Mouse (Mus musculus): ENCODE data around the gene Fam90a1a. TPM values are rescaled to one million over a fixed set of nuclear protein-coding genes. Genes with fewer than 3 reads are reported as not detected.
A peak's percentile ranks its signal among the peaks of the same experiment; 100 is the strongest.

The Fam90a1a gene
- polyA plus RNA-seq, 1 experiment from 2014 or later = not detected

DNA sequence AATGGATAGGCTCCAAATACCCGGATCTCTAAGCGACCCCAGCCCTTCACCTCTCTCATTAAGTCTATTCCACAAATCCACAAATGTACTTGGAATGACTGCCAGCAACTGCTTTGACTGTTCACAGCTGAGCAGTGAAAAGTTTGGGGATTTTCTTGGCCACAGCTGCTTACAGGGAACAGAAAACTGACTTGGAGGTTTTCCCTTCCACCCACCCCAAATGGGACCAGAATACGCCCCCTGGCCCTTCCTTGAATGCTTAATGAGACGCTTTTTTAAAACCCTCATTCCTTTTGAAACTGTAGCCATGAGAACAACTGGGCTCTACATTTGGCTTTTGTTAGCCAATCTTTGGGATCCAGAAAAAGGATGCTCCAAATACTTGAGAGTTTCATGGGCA is 19.7 kb downstream of the Fam90a1a start:
- Histone ChIP-seq H3K4me2 (replicated peaks; ENCODE audit: low read depth) (no peak overlapping the region), H3K4me3 (ENCODE audit: low read depth, low read length) (no peak overlapping the region), H3K27ac (replicated peaks) (no peak overlapping the region), H3K27me3 (ENCODE audit: control insufficient read depth, insufficient read depth, low read length) (no peaks in the 10 kb centered on the region), H3K36me3 (ENCODE audit: control insufficient read depth, insufficient read depth, low read length) (no peaks in the 10 kb centered on the region), H3K9me3 (ENCODE audit: control insufficient read depth, low read length) (no peaks in the 10 kb centered on the region), H3K9ac (ENCODE audit: low read length) (no peak overlapping the region), H3K4me1 (replicated peaks; ENCODE audit: control insufficient read depth, insufficient read depth) (no peaks in the 10 kb centered on the region)
- TF ChIP-seq CTCF (IDR thresholded peaks at IDR 0.05; ENCODE audit: low read depth) (no peak), EP300 (optimal IDR thresholded peaks at IDR 0.05) (no peak)
- ATAC-seq (ENCODE audit: low FRiP score, low TSS enrichment) (no peak), DNase-seq (ENCODE audit: low spot score) (no peak)
- 57% methylated on average over 4 of the region's 4 CpGs for WGBS

DNA sequence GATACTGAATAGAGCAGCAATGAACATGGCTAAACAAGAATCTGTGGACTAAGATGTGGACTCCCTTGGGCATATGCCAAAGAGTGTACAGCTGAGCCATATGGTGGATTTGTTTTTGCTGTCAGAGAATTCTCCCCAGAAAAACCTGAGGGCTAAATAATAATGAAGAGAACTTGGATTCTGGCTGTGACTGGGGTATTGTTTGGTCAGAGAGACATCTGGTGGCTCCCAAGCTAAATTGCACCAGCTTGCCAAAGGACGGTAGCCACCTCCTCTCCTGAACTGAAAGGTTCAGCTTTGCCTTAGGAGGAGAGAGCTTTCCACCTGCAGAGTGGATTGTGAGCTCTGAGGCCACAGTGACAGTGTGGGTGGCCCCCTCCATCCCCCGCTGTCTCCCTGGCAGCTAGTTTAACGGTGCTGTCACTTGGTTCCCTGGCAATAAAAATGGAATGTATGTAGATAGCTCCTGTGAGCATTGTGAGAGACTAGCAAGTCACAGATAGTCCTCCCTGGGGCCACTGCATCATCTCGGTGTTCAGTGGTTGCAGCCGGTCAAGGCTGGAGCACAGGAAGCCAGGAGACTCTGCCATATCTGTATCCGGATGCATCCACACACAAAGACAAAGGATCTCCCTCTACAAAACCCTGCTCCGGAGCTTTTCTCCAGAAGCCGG is 23.3 kb downstream of the Fam90a1a start:
- 63% methylated on average over 8 of the region's 8 CpGs for WGBS
- no peak overlapping the region for H3K27ac ChIP-seq (replicated peaks)
- H3K4me1 ChIP-seq (replicated peaks; ENCODE audit: control insufficient read depth, insufficient read depth) = no peaks in the 10 kb centered on the region
- no peaks in the 10 kb centered on the region for H3K9me3 ChIP-seq (ENCODE audit: control insufficient read depth, low read length)
- H3K27me3 ChIP-seq (ENCODE audit: control insufficient read depth, insufficient read depth, low read length) = no peaks in the 10 kb centered on the region
- TF ChIP-seq EP300 (optimal IDR thresholded peaks at IDR 0.05) (no peak), CTCF (IDR thresholded peaks at IDR 0.05; ENCODE audit: low read depth) (peak; percentile 54)
- DNase-seq (ENCODE audit: low spot score) (no peak), ATAC-seq (ENCODE audit: low FRiP score, low TSS enrichment) (no peak)
- H3K4me2 ChIP-seq (replicated peaks; ENCODE audit: low read depth) = no peak overlapping the region
- no peaks in the 10 kb centered on the region for H3K36me3 ChIP-seq (ENCODE audit: control insufficient read depth, insufficient read depth, low read length)
- H3K4me3 ChIP-seq (ENCODE audit: low read depth, low read length) = no peak overlapping the region
- no peak overlapping the region for H3K9ac ChIP-seq (ENCODE audit: low read length)

DNA sequence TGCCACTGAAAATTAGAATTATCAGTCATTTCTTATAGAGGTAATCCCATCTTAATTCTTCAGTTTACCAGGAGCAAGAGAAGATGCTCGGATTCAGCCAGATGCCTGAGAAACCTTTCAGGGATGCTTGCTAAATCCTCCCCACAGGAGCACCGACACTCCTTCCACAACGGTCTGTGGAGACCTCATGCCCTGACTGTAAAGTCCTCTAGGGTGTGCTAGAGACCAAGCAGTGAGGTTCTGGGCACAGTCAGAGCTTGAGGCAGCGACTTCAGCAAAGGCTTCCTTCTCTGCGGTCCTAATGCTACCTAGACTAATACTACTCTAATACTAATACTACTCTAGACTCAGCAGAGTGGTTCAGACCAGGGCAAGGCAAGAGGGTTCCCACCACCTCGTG is 33.7 kb downstream of the Fam90a1a start:
- Histone ChIP-seq H3K9me3 (ENCODE audit: control insufficient read depth, low read length) (no peaks in the 10 kb centered on the region), H3K27ac (replicated peaks) (no peak overlapping the region), H3K4me1 (replicated peaks; ENCODE audit: control insufficient read depth, insufficient read depth) (no peaks in the 10 kb centered on the region), H3K36me3 (ENCODE audit: control insufficient read depth, insufficient read depth, low read length) (no peaks in the 10 kb centered on the region), H3K9ac (ENCODE audit: low read length) (no peak overlapping the region), H3K27me3 (ENCODE audit: control insufficient read depth, insufficient read depth, low read length) (no peaks in the 10 kb centered on the region), H3K4me3 (ENCODE audit: low read depth, low read length) (no peak overlapping the region), H3K4me2 (replicated peaks; ENCODE audit: low read depth) (no peak overlapping the region)
- TF ChIP-seq EP300 (optimal IDR thresholded peaks at IDR 0.05) = no peak
- peak; percentile 86 for TF ChIP-seq CTCF (IDR thresholded peaks at IDR 0.05; ENCODE audit: low read depth)
- ATAC-seq (ENCODE audit: low FRiP score, low TSS enrichment) (peak; percentile 80), DNase-seq (ENCODE audit: low spot score) (peak; percentile 34)
- 21% methylated on average over 6 of the region's 6 CpGs for WGBS

DNA sequence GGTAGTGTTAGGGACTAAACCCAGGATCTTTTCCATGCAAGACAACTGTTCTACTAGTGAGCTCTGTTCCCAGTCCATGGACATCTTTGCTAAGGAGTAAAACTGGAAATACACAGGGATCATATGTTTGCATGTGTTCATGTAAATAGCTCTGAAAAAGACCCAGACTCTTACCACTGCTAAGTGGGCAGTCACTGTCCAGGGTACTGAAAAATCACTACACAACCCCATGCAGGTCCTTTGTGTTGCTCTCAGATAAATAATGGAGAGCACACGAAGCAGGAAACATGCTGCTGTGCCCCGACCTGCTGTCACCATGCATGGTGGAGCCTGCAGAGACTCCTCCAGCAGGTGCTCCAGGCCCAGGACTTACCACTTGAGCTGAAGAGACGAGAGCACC is 36.7 kb downstream of the Fam90a1a start:
- 43% methylated on average over 3 of the region's 3 CpGs for WGBS
- H3K27ac ChIP-seq (replicated peaks) = no peak overlapping the region

DNA sequence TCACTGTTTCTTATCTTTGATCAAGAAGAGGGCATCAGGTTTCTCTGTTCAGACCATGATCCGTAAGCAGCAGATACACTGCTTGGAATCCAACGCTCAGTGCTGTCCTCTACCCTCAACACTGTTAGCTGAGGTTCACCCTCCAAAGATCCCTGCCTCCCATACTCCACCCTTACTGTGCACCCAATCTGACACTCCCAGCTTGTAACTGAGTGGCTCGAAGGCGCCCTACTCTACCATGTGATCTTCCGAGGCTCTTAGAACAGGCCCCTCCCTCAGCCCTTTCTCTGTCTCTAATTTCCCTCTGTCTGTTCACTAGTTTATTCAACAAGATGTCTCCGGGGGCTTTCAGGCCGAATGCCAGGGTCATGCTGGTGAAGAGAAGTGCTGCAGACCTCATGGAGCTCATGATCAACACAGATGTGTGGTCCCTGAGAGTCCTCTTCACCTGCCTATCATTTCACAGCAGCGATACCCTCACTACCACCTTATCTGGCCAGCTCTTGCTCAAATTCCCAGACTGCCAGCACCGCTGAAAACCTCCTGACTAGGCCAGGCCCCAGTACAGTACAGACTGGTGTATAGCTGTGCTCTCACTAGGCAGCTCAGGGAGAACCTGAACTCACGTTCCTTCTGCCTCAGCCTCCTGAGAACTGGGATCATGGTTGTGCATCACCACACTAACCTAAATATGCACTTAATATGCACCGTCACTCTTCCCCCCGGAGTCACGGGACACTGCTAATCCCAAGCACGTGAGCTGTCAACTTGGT is 46.4 kb downstream of the Fam90a1a start:
- DNase-seq (ENCODE audit: low spot score) (no peak), ATAC-seq (ENCODE audit: low FRiP score, low TSS enrichment) (no peak)
- no peak for TF ChIP-seq CTCF (IDR thresholded peaks at IDR 0.05; ENCODE audit: low read depth)
- TF ChIP-seq EP300 (optimal IDR thresholded peaks at IDR 0.05) = no peak

More for the DNA sequence above, 36.7 kb downstream of the Fam90a1a start:
- Histone ChIP-seq H3K9me3 (ENCODE audit: control insufficient read depth, low read length) (no peaks in the 10 kb centered on the region), H3K4me1 (replicated peaks; ENCODE audit: control insufficient read depth, insufficient read depth) (no peaks in the 10 kb centered on the region), H3K9ac (ENCODE audit: low read length) (no peak overlapping the region), H3K4me2 (replicated peaks; ENCODE audit: low read depth) (no peak overlapping the region), H3K4me3 (ENCODE audit: low read depth, low read length) (no peak overlapping the region), H3K36me3 (ENCODE audit: control insufficient read depth, insufficient read depth, low read length) (no peaks in the 10 kb centered on the region), H3K27me3 (ENCODE audit: control insufficient read depth, insufficient read depth, low read length) (no peaks in the 10 kb centered on the region)
- ATAC-seq (ENCODE audit: low FRiP score, low TSS enrichment) (no peak), DNase-seq (ENCODE audit: low spot score) (no peak)
- no peak for TF ChIP-seq CTCF (IDR thresholded peaks at IDR 0.05; ENCODE audit: low read depth)
- TF ChIP-seq EP300 (optimal IDR thresholded peaks at IDR 0.05) = no peak

DNA sequence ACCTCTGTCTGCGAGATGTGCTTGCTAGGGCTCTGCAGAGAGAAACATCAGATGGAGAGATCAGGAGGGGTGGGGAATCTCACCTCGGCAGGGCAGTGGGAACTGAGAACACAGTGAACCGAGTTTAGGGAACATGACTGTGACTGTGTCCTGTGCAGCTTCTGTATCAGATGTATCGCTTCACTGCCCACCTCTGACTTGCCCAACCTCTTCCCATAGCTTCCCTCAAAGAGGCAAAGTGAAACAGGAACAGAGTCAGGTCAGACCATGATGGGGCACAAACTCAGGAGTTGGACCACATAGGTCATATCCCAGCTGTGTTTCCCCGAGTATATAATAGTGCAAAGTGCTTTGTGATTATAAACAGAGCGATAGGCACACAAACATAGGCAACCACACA is 47.9 kb downstream of the Fam90a1a start:
- no peak for TF ChIP-seq EP300 (optimal IDR thresholded peaks at IDR 0.05)
- no peak for TF ChIP-seq CTCF (IDR thresholded peaks at IDR 0.05; ENCODE audit: low read depth)
- H3K4me1 ChIP-seq (replicated peaks; ENCODE audit: control insufficient read depth, insufficient read depth) = no peaks in the 10 kb centered on the region
- no peak overlapping the region for H3K4me3 ChIP-seq (ENCODE audit: low read depth, low read length)
- no peak for DNase-seq (ENCODE audit: low spot score)
- H3K9me3 ChIP-seq (ENCODE audit: control insufficient read depth, low read length) = no peaks in the 10 kb centered on the region
- no peak for ATAC-seq (ENCODE audit: low FRiP score, low TSS enrichment)
- no peaks in the 10 kb centered on the region for H3K36me3 ChIP-seq (ENCODE audit: control insufficient read depth, insufficient read depth, low read length)
- WGBS = 67% methylated on average over 6 of the region's 6 CpGs
- H3K27ac ChIP-seq (replicated peaks) = no peak overlapping the region
- H3K4me2 ChIP-seq (replicated peaks; ENCODE audit: low read depth) = no peak overlapping the region
- H3K9ac ChIP-seq (ENCODE audit: low read length) = no peak overlapping the region
- no peaks in the 10 kb centered on the region for H3K27me3 ChIP-seq (ENCODE audit: control insufficient read depth, insufficient read depth, low read length)

More for the DNA sequence above, 46.4 kb downstream of the Fam90a1a start:
- no peak overlapping the region for H3K4me3 ChIP-seq (ENCODE audit: low read depth, low read length)
- no peaks in the 10 kb centered on the region for H3K27me3 ChIP-seq (ENCODE audit: control insufficient read depth, insufficient read depth, low read length)
- no peak overlapping the region for H3K4me2 ChIP-seq (replicated peaks; ENCODE audit: low read depth)
- H3K27ac ChIP-seq (replicated peaks) = no peak overlapping the region
- no peaks in the 10 kb centered on the region for H3K4me1 ChIP-seq (replicated peaks; ENCODE audit: control insufficient read depth, insufficient read depth)
- WGBS = 81% methylated on average over 14 of the region's 14 CpGs
- H3K36me3 ChIP-seq (ENCODE audit: control insufficient read depth, insufficient read depth, low read length) = no peaks in the 10 kb centered on the region
- H3K9me3 ChIP-seq (ENCODE audit: control insufficient read depth, low read length) = no peaks in the 10 kb centered on the region
- no peak overlapping the region for H3K9ac ChIP-seq (ENCODE audit: low read length)

All from stomach, postnatal 0 days (tissue).